Mouse (Mus musculus) olfactory bulb, adult 2 months (tissue): ENCODE measurements around the gene Ccdc15. TPM values are rescaled to one million over a fixed set of nuclear protein-coding genes. Genes with fewer than 3 reads are reported as not detected.
A peak's percentile ranks its signal among the peaks of the same experiment; 100 is the strongest.
"Not testable (repeated sequence)": the region's sequence is repeated elsewhere in the genome, so short reads cannot be mapped to it uniquely, and the experiment has no call there.

Experiments used
- H3K27ac ChIP-seq: fragments of 200-500 bp; 2 replicates; pipeline ENCODE4 v1.5.1; 2012; ENCODE audit warnings: low read depth, low read length; ENCODE audit not compliant: insufficient read depth
- H3K4me1 ChIP-seq: fragments of 200-500 bp; 2 replicates; pipeline ENCODE4 v1.6.1; 2012; ENCODE audit warnings: low read length; ENCODE audit not compliant: control insufficient read depth, insufficient read depth
- H3K4me3 ChIP-seq: fragments of 200-500 bp; 2 replicates; pipeline ENCODE4 v1.5.1; 2012; ENCODE audit warnings: mild to moderate bottlenecking, low read depth, low read length, moderate library complexity; ENCODE audit not compliant: insufficient read depth
- CTCF ChIP-seq: fragments of 200-500 bp; IDR thresholded peaks from 2 replicates; pipeline ENCODE4 v1.5.1; 2012; ENCODE audit warnings: low read depth, mild to moderate bottlenecking, low read length, moderate library complexity; ENCODE audit not compliant: insufficient read depth
- POLR2A ChIP-seq: fragments of 200-500 bp; IDR thresholded peaks from 2 replicates; pipeline ENCODE4 v1.6.1; 2012; ENCODE audit warnings: mild to moderate bottlenecking, low read depth, low read length, moderate library complexity; ENCODE audit not compliant: insufficient read depth
- whole genome bisulfite sequencing: fragments of 180-500 bp; shearing (Covaris S2); methylation state at CpG from one replicate; pipeline ENCODE4 v1.1.7; 2018; 5-methylcytosine and 5-hydroxymethylcytosine counted together
- polyA plus RNA-seq: library from polyadenylated mRNA; stranded (reverse); fragments of >200 nt; gene quantifications from 2 replicates; pipeline ENCODE4 v1.2.4, GENCODE M21; 2012; ENCODE audit warnings: low replicate concordance; ENCODE audit not compliant: missing spikeins, insufficient read depth, insufficient read length

The Ccdc15 gene
- polyA plus RNA-seq, 1 experiment: not detected

DNA sequence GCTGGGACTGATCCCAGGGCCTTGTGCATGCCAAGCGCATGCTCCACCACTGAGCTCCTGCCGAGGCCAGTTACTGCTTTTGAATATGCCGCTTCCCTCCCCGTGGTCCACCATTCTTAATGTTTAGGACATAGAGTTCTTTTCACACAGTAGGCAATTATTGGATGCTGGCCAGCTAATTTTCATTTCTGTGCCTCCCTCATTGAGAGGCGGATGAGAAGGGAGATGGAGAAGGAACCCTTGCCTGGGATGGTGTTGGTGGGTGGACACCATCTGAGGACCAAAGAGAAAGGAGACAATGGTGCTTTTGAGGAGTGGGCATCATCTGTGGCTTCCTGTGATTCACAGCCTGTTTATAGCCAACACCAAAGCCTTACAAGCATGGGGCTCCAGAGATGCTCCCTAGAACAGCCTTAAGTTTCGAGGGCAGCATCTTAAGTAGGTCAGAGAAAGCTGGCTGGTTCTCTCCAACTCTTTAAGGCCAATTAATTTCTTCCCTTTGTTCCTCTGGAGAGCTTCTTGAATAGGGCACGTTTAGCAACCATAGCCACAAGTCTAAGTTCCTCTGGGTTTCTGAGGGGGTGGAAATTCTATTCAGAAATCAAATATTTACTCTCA lies 10.6 kb upstream of the Ccdc15 start:
- WGBS: 24% methylated on average over 7 of the region's 7 CpGs
- H3K4me1 ChIP-seq: peaks cover 7% of the 10 kb centered on the region
- H3K4me3 ChIP-seq: no peak overlapping the region
- TF ChIP-seq CTCF (no peak), POLR2A (no peak)
- H3K27ac ChIP-seq: peak overlapping the region; percentile 74

DNA sequence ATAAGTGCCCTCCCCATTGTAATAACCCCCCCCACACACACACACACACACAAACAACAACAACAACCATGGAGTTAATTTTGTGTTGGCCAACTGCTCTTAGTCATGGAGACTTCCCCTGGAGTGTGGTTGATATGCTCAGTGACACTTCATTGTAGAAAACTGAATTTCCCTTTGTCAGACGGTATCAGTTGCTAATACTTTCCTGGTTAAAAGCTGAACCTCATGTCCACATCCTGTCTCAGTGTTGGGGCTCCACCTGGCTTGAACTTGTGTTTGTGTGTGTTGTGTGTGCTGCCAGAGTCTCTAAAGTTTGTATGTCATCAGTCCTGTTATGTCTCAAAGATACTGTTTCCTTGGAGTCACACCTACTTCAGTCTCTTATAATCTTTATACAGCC lies 6.3 kb upstream of the Ccdc15 start:
- Histone ChIP-seq H3K4me1 (peaks cover 5% of the 10 kb centered on the region), H3K27ac (no peak overlapping the region), H3K4me3 (no peak overlapping the region)
- WGBS: 86% methylated on average over 1 of the region's 1 CpGs
- TF ChIP-seq POLR2A (no peak), CTCF (no peak)

DNA sequence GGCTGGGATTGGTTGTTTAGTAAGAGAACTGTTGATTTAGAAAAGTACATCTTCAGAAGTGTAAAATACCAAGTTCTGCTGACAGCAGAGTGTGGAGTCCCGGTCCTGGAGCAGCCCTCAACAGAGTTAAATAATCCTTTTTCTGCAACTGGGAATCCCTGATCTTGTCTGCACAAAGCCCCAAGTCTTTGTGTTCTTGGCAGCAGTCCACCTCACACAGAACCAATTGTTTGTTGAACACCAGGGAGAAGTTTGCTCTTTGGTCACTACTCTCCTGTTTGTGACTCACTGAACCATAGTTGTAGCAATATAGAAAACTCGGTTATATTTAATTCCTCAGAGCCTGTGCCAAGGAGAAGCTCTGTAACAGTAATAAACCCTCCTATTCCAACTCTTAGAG lies 3.0 kb upstream of the Ccdc15 start:
- H3K27ac ChIP-seq: no peak overlapping the region
- peaks cover 3% of the 10 kb centered on the region for H3K4me1 ChIP-seq
- H3K4me3 ChIP-seq: no peak overlapping the region
- no peak for TF ChIP-seq CTCF
- no peak for TF ChIP-seq POLR2A
- 17% methylated on average over 2 of the region's 2 CpGs for WGBS

DNA sequence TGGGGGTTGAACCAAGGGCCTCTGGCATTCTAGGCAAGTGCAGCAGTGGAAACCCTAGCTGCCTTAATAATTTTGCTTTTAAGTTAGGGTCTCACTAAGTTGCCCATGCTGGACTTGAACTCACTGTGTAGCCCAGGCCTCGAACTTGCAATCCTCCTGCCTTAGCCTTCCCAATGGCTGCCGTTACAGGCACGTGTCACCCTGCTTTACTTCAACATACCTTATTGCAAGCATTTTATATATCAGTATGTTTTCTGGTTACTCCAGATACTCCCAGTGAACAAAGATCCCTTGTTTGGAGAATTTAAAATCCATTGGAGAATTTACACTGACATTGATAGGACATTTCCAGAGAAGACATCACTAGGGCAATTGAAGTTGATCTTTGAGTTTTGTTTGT lies 818 bp upstream of the Ccdc15 start:
- Histone ChIP-seq H3K4me1 (peaks cover 3% of the 10 kb centered on the region), H3K27ac (peak overlapping the region; percentile 73; the same call in 1 of the 2 replicates), H3K4me3 (no peak overlapping the region)
- TF ChIP-seq POLR2A (no peak), CTCF (no peak)
- WGBS: 94% methylated on average over 3 of the region's 3 CpGs

DNA sequence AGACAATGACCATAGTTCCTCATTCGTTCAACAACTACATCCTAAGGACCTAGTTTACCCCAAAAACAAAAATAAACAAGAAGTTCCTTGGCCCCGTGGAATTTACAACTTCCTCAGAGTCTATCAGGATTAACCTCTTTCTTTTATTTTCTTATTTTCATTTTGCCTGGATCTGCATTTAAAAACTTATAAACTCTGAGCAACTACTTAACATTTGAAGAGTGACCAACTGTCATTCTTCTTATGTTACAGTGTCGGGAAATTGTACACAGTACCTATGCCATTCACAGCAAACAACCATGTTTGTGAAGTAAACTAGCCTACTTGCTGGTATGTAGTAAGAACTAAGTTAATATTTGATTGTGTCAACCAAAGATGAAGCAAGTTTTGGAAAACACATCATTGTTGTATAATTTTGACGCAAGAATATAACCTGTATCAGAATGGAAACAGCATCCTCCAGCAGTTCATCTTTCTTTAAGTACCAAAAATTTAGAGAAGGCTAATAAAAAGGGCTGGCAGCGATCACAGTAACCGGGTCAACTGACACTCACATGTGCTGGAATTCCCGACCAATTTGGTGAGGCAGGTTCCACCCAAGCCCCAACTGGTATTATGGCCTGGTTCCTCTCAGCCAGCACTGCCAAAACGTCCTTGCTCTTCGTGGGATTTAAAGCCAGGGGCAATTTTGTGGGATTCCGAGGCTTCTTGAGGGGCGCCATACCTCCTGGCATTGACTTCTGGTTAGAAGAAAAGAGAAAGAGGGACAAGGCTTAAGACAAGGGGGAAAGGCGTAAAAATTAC lies 846 bp downstream of the Ccdc15 start:
- Histone ChIP-seq H3K4me1 (peaks cover 3% of the 10 kb centered on the region), H3K4me3 (peak overlapping the region; percentile 77), H3K27ac (peak overlapping the region; percentile 73; the same call in 1 of the 2 replicates)
- TF ChIP-seq CTCF (no peak), POLR2A (no peak)
- 20% methylated on average over 12 of the region's 12 CpGs for WGBS

DNA sequence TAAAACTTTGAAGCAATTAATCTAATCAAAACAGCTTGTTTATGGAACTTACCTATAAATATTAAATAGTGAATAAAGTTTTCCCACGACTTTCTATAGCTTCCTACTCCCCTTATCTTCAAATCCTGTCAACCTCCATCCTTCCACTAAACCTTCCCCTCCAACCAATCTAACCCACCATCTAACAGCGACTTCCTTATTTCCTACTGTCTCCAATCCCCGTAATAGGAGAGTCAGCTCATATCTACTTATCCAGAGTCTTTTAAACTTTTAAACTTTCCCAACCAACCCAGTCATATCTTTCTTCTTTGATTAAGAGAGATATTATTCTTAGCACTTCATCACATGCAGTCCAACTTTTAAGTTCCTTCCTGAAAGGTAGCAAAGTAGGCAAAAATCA lies 2.8 kb downstream of the Ccdc15 start:
- WGBS: 89% methylated on average over 3 of the region's 3 CpGs
- TF ChIP-seq CTCF (no peak), POLR2A (no peak)
- no peak overlapping the region for H3K4me3 ChIP-seq
- peaks cover 3% of the 10 kb centered on the region for H3K4me1 ChIP-seq
- no peak overlapping the region for H3K27ac ChIP-seq

DNA sequence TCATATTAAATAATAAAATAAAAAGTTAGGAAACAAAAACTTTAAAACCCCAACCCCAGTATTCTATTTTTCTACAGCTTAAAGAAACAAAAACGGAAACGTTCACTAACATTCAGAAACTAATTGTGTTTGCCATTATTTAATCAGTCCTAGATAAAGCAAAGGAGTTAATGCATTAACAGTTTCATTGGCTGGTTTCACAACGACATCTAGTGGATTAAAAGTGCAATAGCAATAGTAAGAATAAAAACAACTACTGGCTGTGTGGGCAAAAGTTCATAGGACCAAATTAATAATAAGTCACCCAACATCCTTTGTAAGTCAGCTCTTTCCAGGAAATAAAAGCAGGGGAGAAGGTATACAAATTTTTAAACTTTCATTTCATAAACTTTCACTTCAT lies 18.8 kb downstream of the Ccdc15 start:
- WGBS: 7% methylated on average over 3 of the region's 3 CpGs
- H3K4me1 ChIP-seq: no peaks in the 10 kb centered on the region
- TF ChIP-seq CTCF (no peak), POLR2A (no peak)
- H3K27ac ChIP-seq: no peak overlapping the region
- no peak overlapping the region for H3K4me3 ChIP-seq

DNA sequence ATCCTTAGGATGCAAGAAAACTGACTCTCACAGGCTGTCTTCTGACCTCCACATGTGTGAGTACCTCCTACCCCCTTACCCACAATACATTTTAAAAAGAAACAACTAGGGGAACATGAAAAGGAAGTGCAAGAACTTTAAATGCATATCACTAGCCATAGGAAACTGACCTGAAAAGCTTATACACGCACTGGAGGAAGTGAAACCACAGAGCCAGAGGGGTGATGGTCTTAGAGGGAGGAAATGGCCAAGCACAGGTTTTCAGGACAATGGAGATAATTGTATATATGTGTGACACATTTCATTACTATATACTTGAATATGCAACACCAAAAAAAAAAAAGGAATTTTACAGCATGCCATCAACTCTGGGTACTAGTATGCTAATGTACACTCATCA lies 46.5 kb downstream of the Ccdc15 start:
- no peak overlapping the region for H3K27ac ChIP-seq
- no peaks in the 10 kb centered on the region for H3K4me1 ChIP-seq
- TF ChIP-seq POLR2A: no peak
- TF ChIP-seq CTCF: no peak
- 92% methylated on average over 1 of the region's 1 CpGs for WGBS
- no peak overlapping the region for H3K4me3 ChIP-seq

DNA sequence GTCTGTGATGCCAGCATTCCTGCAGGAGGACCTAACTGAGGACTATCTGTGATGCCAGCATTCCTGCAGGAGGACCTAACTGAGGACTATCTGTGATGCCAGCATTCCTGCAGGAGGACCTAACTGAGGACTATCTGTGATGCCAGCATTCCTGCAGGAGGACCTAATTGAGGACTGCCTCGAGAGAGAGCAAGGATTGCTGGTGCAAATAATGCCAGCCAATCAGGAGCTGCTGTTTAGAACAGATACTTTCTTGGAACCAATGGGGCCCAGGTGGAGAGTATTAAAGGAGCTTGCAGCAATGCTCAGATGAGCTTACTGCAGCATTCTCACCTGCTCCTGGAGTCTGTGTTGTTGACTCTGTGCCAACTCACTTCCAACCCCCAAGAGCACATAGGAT lies 47.7 kb downstream of the Ccdc15 start:
- not testable (repeated sequence) for H3K4me1 ChIP-seq, H3K27ac ChIP-seq, H3K4me3 ChIP-seq
- WGBS: 59% methylated on average over 1 of the region's 1 CpGs
